Mouse (Mus musculus) cortical plate, adult 2 months (tissue): ENCODE measurements around the gene Eme2.

Experiments
- CTCF ChIP-seq: fragments of 200-500 bp; IDR thresholded peaks from 2 replicates; pipeline ENCODE4 v1.5.1; 2011; ENCODE audit warnings: mild to moderate bottlenecking, control low read depth, low read length; ENCODE audit not compliant: insufficient read depth; ENCODE audit errors: extremely low read depth
- POLR2A ChIP-seq: fragments of 200-500 bp; IDR thresholded peaks from 2 replicates; pipeline ENCODE4 v1.6.1; 2011; ENCODE audit warnings: mild to moderate bottlenecking, low read length, control low read depth; ENCODE audit not compliant: insufficient read depth; ENCODE audit errors: extremely low read depth

DNA sequence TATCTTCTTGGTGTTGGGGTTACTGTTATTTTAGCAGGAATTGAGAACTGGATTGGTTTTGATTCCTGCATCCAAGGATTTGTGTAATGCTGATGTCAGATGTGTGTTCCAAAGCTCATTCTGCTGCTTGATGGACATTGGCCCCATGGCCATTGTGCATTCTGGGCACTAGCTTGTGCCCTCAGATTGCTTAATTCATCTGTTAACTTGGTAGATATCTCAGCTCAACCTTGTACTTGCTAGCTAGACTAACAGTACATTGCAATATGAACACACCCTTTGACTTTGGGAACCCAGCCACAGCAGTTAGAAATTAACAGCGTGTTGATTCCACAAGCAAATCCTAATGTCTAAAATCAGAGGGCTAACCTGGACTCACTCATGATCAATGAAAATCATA, 47.5 kb downstream of the Eme2 start:
- TF ChIP-seq POLR2A (no peak), CTCF (no peak)
